Mouse (Mus musculus): ENCODE results near the gene Igfbp6. TPM values are rescaled to one million over a fixed set of nuclear protein-coding genes. Genes with fewer than 3 reads are reported as not detected.

Gene Igfbp6
- polyA plus RNA-seq, 1 experiment from 2014 or later, result 18.2 TPM

DNA sequence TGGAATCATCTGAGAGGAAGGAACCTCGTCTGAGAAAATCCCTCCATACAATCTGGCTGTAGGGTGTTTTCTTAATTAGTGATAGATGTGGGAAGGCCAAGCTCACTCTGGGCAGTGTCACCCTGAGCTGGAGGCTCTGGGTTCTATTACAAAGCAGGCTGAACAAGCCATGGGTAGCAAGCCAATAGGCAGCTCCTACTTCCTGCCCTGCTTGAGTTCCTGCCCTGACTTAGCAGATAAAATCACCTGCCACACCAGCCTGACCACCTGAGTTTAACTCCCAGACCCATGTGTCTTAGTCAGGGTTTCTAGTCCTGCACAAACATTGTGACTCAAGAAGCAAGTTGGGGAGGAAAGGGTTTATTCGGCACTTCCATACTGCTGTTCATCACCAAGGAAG, 24.9 kb downstream of the Igfbp6 start:
- WGBS, result 51% methylated on average over 2 of the region's 2 CpGs
- no peaks in the 10 kb centered on the region for H3K9me3 ChIP-seq
- no peak overlapping the region for H3K4me2 ChIP-seq
- no peak overlapping the region for H3K27ac ChIP-seq
- ATAC-seq (ENCODE audit: insufficient read depth, low FRiP score, low read depth), result peak; percentile 36; the same call in 1 of the 2 replicates
- no peaks in the 10 kb centered on the region for H3K27me3 ChIP-seq (replicated peaks)
- H3K9ac ChIP-seq, result no peak overlapping the region
- no peak overlapping the region for H3K4me3 ChIP-seq (replicated peaks)
- no peaks in the 10 kb centered on the region for H3K36me3 ChIP-seq
- H3K4me1 ChIP-seq, result peaks cover 8% of the 10 kb centered on the region; the same call in 1 of the 2 replicates

- 75% methylated on average over 3 of the region's 3 CpGs for WGBS
- Histone ChIP-seq H3K4me2 (no peak overlapping the region), H3K9me3 (no peaks in the 10 kb centered on the region), H3K27ac (no peak overlapping the region), H3K4me3 (replicated peaks) (no peak overlapping the region), H3K4me1 (no peaks in the 10 kb centered on the region), H3K27me3 (replicated peaks) (no peaks in the 10 kb centered on the region), H3K9ac (no peak overlapping the region), H3K36me3 (peaks cover 6% of the 10 kb centered on the region; the same call in 1 of the 2 replicates)
- no peak for ATAC-seq (ENCODE audit: insufficient read depth, low FRiP score, low read depth)
Observed at GRCm38 (mm10) chr15:102173581-102173980, 29.4 kb downstream of the Igfbp6 start.

- Histone ChIP-seq H3K9me3 (no peaks in the 10 kb centered on the region), H3K4me2 (no peak overlapping the region), H3K9ac (no peak overlapping the region), H3K27me3 (replicated peaks) (no peaks in the 10 kb centered on the region), H3K27ac (no peak overlapping the region), H3K36me3 (peaks cover 6% of the 10 kb centered on the region; the same call in 1 of the 2 replicates), H3K4me1 (no peaks in the 10 kb centered on the region), H3K4me3 (replicated peaks) (no peak overlapping the region)
- no peak for ATAC-seq (ENCODE audit: insufficient read depth, low FRiP score, low read depth)
- WGBS, result 86% methylated on average over 16 of the region's 16 CpGs
Observed at GRCm38 (mm10) chr15:102175736-102176319, 31.7 kb downstream of the Igfbp6 start.

DNA sequence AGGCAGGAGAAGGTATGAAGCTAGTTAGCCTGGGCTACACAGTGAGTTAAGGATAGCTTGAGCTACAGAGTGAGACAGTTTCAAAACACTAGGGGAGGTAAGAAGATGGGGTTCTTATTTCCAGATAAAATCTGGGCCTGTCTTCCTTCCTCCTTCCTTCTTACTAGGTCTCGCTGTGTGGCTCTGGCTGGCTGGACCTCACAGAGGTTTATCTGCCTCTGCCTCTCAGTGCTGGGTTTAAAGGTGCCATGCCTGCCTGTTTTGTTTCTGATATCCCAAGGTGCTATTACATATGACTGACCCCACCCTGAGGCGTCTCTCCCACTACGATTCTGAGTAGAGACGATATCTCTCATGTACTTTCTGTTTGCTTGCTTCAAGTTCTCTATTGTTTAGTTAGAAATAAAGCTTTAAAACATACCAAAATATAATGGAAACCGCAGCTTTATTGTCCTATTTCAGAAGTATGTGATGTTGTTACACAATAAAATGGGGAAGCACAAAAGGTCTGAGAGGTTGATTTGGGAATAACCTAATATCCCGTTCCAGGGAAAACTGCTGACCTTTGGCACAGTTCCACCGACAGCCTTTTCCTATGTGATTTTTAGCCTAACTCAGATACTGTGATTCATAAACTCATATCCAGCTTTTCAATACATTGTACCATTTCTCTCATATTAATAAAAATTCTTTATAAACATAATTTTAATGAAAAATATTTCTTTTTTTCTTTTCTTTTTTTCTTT, 32.6 kb downstream of the Igfbp6 start:
- peaks cover 9% of the 10 kb centered on the region; the same call in 1 of the 2 replicates for H3K36me3 ChIP-seq
- H3K4me3 ChIP-seq (replicated peaks), result no peak overlapping the region
- H3K9ac ChIP-seq, result no peak overlapping the region
- WGBS, result 81% methylated on average over 7 of the region's 7 CpGs
- no peaks in the 10 kb centered on the region for H3K9me3 ChIP-seq
- H3K27me3 ChIP-seq (replicated peaks), result no peaks in the 10 kb centered on the region
- no peak overlapping the region for H3K4me2 ChIP-seq
- H3K4me1 ChIP-seq, result no peaks in the 10 kb centered on the region
- H3K27ac ChIP-seq, result no peak overlapping the region
- no peak for ATAC-seq (ENCODE audit: insufficient read depth, low FRiP score, low read depth)

DNA sequence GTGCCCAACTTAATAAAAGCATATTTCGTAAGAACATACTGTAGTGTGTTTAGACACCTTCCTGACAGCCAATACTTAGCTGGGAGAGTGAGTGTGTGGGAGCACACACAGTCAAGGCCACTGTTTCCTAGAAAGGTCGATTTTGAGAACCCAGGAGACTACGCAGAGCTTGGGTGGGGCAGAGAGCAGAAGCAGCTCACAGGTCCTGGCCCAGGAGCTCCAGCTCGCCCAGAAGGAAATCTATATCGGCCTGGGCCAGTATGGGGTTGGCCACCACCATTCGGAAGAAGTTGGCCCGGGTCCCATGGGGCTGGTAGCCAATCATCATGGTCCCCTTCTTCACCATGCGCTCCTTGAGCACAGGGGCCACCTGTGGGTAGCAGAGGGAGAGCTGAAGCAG, 33.3 kb downstream of the Igfbp6 start:
- ATAC-seq (ENCODE audit: insufficient read depth, low FRiP score, low read depth), result no peak
- Histone ChIP-seq H3K9ac (no peak overlapping the region), H3K36me3 (peaks cover 9% of the 10 kb centered on the region; the same call in 1 of the 2 replicates), H3K4me2 (no peak overlapping the region), H3K4me1 (no peaks in the 10 kb centered on the region), H3K27me3 (replicated peaks) (no peaks in the 10 kb centered on the region), H3K9me3 (no peaks in the 10 kb centered on the region), H3K27ac (no peak overlapping the region), H3K4me3 (replicated peaks) (no peak overlapping the region)
- 83% methylated on average over 8 of the region's 8 CpGs for WGBS

DNA sequence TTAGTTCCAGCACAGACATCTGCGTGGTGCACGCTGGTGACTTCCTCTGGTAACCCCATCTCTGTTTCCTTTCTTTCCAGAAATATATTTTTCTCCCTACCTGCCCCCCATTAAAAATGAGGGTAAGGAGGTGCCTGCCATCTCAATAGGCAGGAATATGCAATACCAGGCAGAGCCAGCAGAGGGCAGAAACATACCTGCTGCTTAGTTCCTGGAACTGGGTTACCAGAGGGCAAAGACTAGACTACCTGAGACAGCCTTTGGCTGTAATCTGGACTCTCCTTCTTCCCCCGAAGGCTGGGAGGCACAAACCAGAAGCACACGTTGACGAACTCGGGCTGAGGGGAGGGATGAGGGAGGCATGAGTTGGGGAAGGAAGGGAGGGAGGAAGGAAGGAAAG, 34.1 kb downstream of the Igfbp6 start:
- Histone ChIP-seq H3K9me3 (no peaks in the 10 kb centered on the region), H3K4me1 (no peaks in the 10 kb centered on the region), H3K36me3 (peaks cover 9% of the 10 kb centered on the region; the same call in 1 of the 2 replicates), H3K4me3 (replicated peaks) (no peak overlapping the region), H3K4me2 (no peak overlapping the region), H3K9ac (no peak overlapping the region), H3K27ac (no peak overlapping the region), H3K27me3 (replicated peaks) (no peaks in the 10 kb centered on the region)
- ATAC-seq (ENCODE audit: insufficient read depth, low FRiP score, low read depth), result peak; percentile 59; the same call in 1 of the 2 replicates
- WGBS, result 13% methylated on average over 6 of the region's 6 CpGs

- H3K9me3 ChIP-seq, result no peaks in the 10 kb centered on the region
- ATAC-seq (ENCODE audit: insufficient read depth, low FRiP score, low read depth), result no peak
Observed at GRCm38 (mm10) chr15:102179106-102179505, 34.9 kb downstream of the Igfbp6 start.

GRCm38 (mm10) chr15:102179924-102180323, 35.8 kb downstream of the Igfbp6 start:
- H3K4me1 ChIP-seq, result no peaks in the 10 kb centered on the region
- H3K36me3 ChIP-seq, result peaks cover 8% of the 10 kb centered on the region
- no peak for ATAC-seq (ENCODE audit: insufficient read depth, low FRiP score, low read depth)
- no peak overlapping the region for H3K27ac ChIP-seq
- H3K9me3 ChIP-seq, result no peaks in the 10 kb centered on the region
- H3K27me3 ChIP-seq (replicated peaks), result no peaks in the 10 kb centered on the region
- no peak overlapping the region for H3K9ac ChIP-seq
- no peak overlapping the region for H3K4me2 ChIP-seq
- WGBS, result 91% methylated on average over 14 of the region's 14 CpGs
- no peak overlapping the region for H3K4me3 ChIP-seq (replicated peaks)

More at GRCm38 (mm10) chr15:102179106-102179505, 34.9 kb downstream of the Igfbp6 start:
- Histone ChIP-seq H3K27ac (no peak overlapping the region), H3K36me3 (peaks cover 9% of the 10 kb centered on the region; the same call in 1 of the 2 replicates), H3K4me1 (no peaks in the 10 kb centered on the region), H3K4me3 (replicated peaks) (no peak overlapping the region), H3K4me2 (no peak overlapping the region), H3K27me3 (replicated peaks) (no peaks in the 10 kb centered on the region), H3K9ac (no peak overlapping the region)
- 80% methylated on average over 9 of the region's 9 CpGs for WGBS

GRCm38 (mm10) chr15:102183076-102183475, 38.9 kb downstream of the Igfbp6 start:
- ATAC-seq (ENCODE audit: insufficient read depth, low FRiP score, low read depth), result no peak
- Histone ChIP-seq H3K4me1 (no peaks in the 10 kb centered on the region), H3K4me3 (replicated peaks) (no peak overlapping the region), H3K36me3 (peaks cover 3% of the 10 kb centered on the region; the same call in 1 of the 2 replicates), H3K27me3 (replicated peaks) (no peaks in the 10 kb centered on the region), H3K4me2 (no peak overlapping the region), H3K9ac (no peak overlapping the region), H3K9me3 (no peaks in the 10 kb centered on the region), H3K27ac (no peak overlapping the region)
- WGBS, result 85% methylated on average over 3 of the region's 3 CpGs

- Histone ChIP-seq H3K4me1 (no peaks in the 10 kb centered on the region; the same call in 1 of the 2 replicates), H3K4me3 (replicated peaks) (no peak overlapping the region), H3K27me3 (replicated peaks) (no peaks in the 10 kb centered on the region), H3K27ac (no peak overlapping the region), H3K36me3 (peaks cover 3% of the 10 kb centered on the region; the same call in 1 of the 2 replicates), H3K9ac (no peak overlapping the region), H3K4me2 (no peak overlapping the region), H3K9me3 (no peaks in the 10 kb centered on the region)
- WGBS, result 76% methylated on average over 11 of the region's 11 CpGs
- no peak for ATAC-seq (ENCODE audit: insufficient read depth, low FRiP score, low read depth)
Observed at GRCm38 (mm10) chr15:102186239-102186638, 42.1 kb downstream of the Igfbp6 start.

DNA sequence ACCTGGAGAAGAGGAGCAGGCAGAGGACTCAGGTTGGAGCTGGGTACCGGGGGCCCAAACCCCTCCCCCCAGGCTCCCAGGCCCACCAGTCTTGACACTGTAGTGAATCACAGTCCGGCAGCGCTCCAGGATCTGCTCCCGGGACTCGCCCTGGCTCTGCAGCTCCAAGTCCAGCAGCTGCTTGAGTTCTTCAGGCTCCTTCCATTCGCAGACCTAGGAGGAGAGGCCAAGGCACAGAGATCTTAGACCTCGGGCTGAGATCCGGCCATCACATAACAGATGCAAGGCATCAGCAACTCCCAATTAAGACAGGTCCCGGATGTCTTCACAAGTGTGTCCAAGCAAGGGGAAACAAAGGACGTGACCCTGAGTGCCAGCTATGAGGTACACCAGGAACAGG, 43.9 kb downstream of the Igfbp6 start:
- no peak overlapping the region for H3K4me2 ChIP-seq
- no peaks in the 10 kb centered on the region; the same call in 1 of the 2 replicates for H3K36me3 ChIP-seq
- H3K4me1 ChIP-seq, result peaks cover 9% of the 10 kb centered on the region; the same call in 1 of the 2 replicates
- H3K9me3 ChIP-seq, result no peaks in the 10 kb centered on the region
- no peaks in the 10 kb centered on the region for H3K27me3 ChIP-seq (replicated peaks)
- WGBS, result 75% methylated on average over 10 of the region's 10 CpGs
- no peak overlapping the region for H3K27ac ChIP-seq
- no peak overlapping the region for H3K9ac ChIP-seq
- no peak for ATAC-seq (ENCODE audit: insufficient read depth, low FRiP score, low read depth)
- no peak overlapping the region for H3K4me3 ChIP-seq (replicated peaks)

DNA sequence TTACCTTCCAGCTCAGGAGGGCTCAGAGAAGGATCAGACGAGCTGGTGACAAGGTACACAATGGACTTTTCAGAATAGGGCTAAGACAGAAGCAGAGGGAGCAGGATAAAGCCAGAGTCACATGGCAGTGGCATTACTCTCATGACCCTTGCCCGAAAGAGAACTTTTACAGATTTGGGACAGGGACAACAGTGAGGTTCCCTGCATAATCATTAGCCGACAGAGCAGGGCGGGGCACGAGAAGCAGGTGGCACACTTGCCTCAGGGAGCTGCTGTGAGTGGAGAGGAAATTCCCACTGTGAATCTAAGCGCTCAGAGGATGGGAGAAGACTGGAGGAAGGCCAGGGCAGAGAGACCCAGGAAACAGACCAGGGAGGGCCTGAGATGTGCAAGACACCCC, 44.7 kb downstream of the Igfbp6 start:
- Histone ChIP-seq H3K27ac (no peak overlapping the region), H3K9me3 (no peaks in the 10 kb centered on the region), H3K4me2 (no peak overlapping the region), H3K9ac (no peak overlapping the region), H3K4me1 (peaks cover 9% of the 10 kb centered on the region; the same call in 1 of the 2 replicates), H3K27me3 (replicated peaks) (no peaks in the 10 kb centered on the region), H3K4me3 (replicated peaks) (no peak overlapping the region), H3K36me3 (no peaks in the 10 kb centered on the region; the same call in 1 of the 2 replicates)
- 48% methylated on average over 6 of the region's 6 CpGs for WGBS
- peak; percentile 41 for ATAC-seq (ENCODE audit: insufficient read depth, low FRiP score, low read depth)
